Mouse (Mus musculus) liver, postnatal 0 days (tissue): ENCODE results near the gene Tnrc18.

Experiments used
- CTCF ChIP-seq: sonication (generic); IDR thresholded peaks from 2 replicates; pipeline ENCODE4 v1.5.1; 2016; ENCODE audit warnings: antibody characterized with exemption, low read depth
- EP300 ChIP-seq: IDR thresholded peaks from 2 replicates; pipeline ENCODE4 v1.6.1; 2016; ENCODE audit warnings: antibody characterized with exemption, low read depth, mild to moderate bottlenecking

DNA sequence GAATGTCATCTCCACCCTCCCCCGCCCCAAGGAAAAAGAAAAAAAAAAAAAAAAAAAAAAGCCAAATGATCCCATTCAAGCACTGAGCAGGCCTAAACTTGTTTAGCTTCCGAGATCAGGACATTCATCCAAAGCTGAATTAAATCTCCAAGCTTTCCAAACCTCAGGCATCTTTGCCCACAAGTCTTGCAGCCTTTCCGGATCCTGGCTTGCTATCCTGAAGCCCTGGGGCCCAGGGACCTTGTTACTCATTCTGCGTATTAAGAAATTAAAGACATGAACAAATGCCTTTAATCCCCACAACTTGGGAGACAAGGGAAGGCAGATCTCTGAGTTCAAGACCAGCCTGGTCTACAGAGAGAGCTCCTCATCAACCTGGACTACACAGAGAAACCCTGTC is 20.5 kb downstream of the Tnrc18 start:
- TF ChIP-seq CTCF (no peak), EP300 (no peak)
